Mouse (Mus musculus) forebrain, embryonic 12.5 days (tissue): Measurements from ENCODE around the gene Fam114a1. TPM values are rescaled to one million over a fixed set of nuclear protein-coding genes. Genes with fewer than 3 reads are reported as not detected.
A peak's percentile ranks its signal among the peaks of the same experiment; 100 is the strongest.

Experiments
- microRNA counts: library from miRNA; unstranded; fragments of <30 nt; microRNA quantifications from one replicate; lab custom pipeline; 2017
- microRNA-seq: library from miRNA; unstranded; fragments of <30 nt; microRNA quantifications from one replicate; pipeline ENCODE4, GENCODE M21; 2017
- polyA plus RNA-seq: library from polyadenylated mRNA; unstranded; fragments of >200 nt; fragmentation: Nextera tagmentation; extraction: Ambion mirVana; gene quantifications from 2 replicates; pipeline ENCODE4 v1.2.1, GENCODE M21; 2016

Gene Fam114a1
- polyA plus RNA-seq, 1 experiment from 2014 or later: 15.0 TPM

MicroRNAs encoded within 50 kb of the gene (microRNA counts, 519-probe panel; counts per million panel counts)
- 1,522 counts per million, percentile 6 among the panel's probes with 10 or more counts for microRNA mmu-miR-574-3p (lab: Ali Mortazavi, UCI)
- not detected for microRNA mmu-miR-574-5p (lab: Ali Mortazavi, UCI)

Small RNAs within 50 kb of the gene (microRNA-seq; reads per million reads assigned to microRNA genes)
- gene Mir574: 69.2 reads per million, percentile 46 among the genes with 10 or more reads in this experiment

Other genes with a start within 250 kb of the Fam114a1 start
- gene Klf3, start 166.7 kb upstream of the Fam114a1 start, polyA plus RNA-seq: 32.5 and 33.6 TPM in 2 replicates
- gene Tlr1, start 36.5 kb upstream of the Fam114a1 start, polyA plus RNA-seq: 0.18 and 0.19 TPM in 2 replicates
- 0.32 TPM in 2 replicates for gene Tlr6, start 10.0 kb upstream of the Fam114a1 start, polyA plus RNA-seq
- gene Tmem156, start 122.1 kb downstream of the Fam114a1 start, polyA plus RNA-seq: 0.27 TPM in 1 of 2 replicates, not detected in the other
- gene Klhl5, start 137.5 kb downstream of the Fam114a1 start, polyA plus RNA-seq: 47.1 and 47.6 TPM in 2 replicates
- gene Wdr19, start 229.6 kb downstream of the Fam114a1 start, polyA plus RNA-seq: 13.8 and 14.8 TPM in 2 replicates